Mouse (Mus musculus) spleen, adult 2 months (tissue): ENCODE results near the gene Ppox. TPM values are rescaled to one million over a fixed set of nuclear protein-coding genes. Genes with fewer than 3 reads are reported as not detected.
A peak's percentile ranks its signal among the peaks of the same experiment; 100 is the strongest.

Experiments
- DNase-seq, 2 experiments: peaks; one replicate each; pipeline versions ENCODE4 v3.0.0 to v3.0.0-alpha.2; 2012 to 2021; ENCODE audit warnings: low spot score in 2 of 2, low read depth in 1 of 2
- H3K27ac ChIP-seq: fragments of 200-500 bp; 2 replicates; pipeline ENCODE4 v1.5.1; 2012; ENCODE audit warnings: low read length, inconsistent platforms; ENCODE audit not compliant: insufficient read depth
- H3K27me3 ChIP-seq: fragments of 200-500 bp; 2 replicates; pipeline ENCODE4 v1.6.1; 2012; ENCODE audit warnings: mild to moderate bottlenecking, moderate library complexity, low read length, inconsistent platforms; ENCODE audit not compliant: control insufficient read depth, insufficient read depth
- H3K36me3 ChIP-seq: fragments of 200-500 bp; 2 replicates; pipeline ENCODE4 v1.6.1; 2012; ENCODE audit warnings: mild to moderate bottlenecking, low read length, inconsistent platforms; ENCODE audit not compliant: control insufficient read depth, insufficient read depth
- H3K4me1 ChIP-seq: fragments of 200-500 bp; 2 replicates; pipeline ENCODE4 v1.6.1; 2011; ENCODE audit warnings: inconsistent platforms; ENCODE audit not compliant: control insufficient read depth, insufficient read depth, insufficient read length
- H3K4me3 ChIP-seq: fragments of 200-500 bp; 2 replicates; pipeline ENCODE4 v1.5.1; 2011; ENCODE audit warnings: mild to moderate bottlenecking, inconsistent platforms; ENCODE audit not compliant: insufficient read depth, insufficient read length; ENCODE audit errors: extremely low read depth
- CTCF ChIP-seq: fragments of 200-500 bp; IDR thresholded peaks from 2 replicates; pipeline ENCODE4 v1.5.1; 2011; ENCODE audit warnings: mild to moderate bottlenecking, inconsistent platforms; ENCODE audit not compliant: insufficient read depth, insufficient read length, insufficient replicate concordance; ENCODE audit errors: extremely low read depth
- POLR2A ChIP-seq: fragments of 200-500 bp; IDR thresholded peaks from 2 replicates; pipeline ENCODE4 v1.6.1; 2011; ENCODE audit warnings: low read depth, low read length, inconsistent platforms
- WGBS: fragments of 180-500 bp; shearing (Covaris S2); methylation state at CpG from one replicate; pipeline ENCODE4 v1.1.7; 2018; 5-methylcytosine and 5-hydroxymethylcytosine counted together
- polyA plus RNA-seq: library from polyadenylated mRNA; depleted of rRNA; stranded (reverse); fragments of >200 nt; gene quantifications from 2 replicates; pipeline ENCODE4 v1.2.3, GENCODE M21; 2012

The Ppox gene
- polyA plus RNA-seq, 1 experiment = 64.6 TPM

- Histone ChIP-seq H3K27ac (no peak overlapping the region), H3K4me1 (peaks cover 3% of the 10 kb centered on the region; the same call in 1 of the 2 replicates), H3K36me3 (no peaks in the 10 kb centered on the region), H3K27me3 (no peaks in the 10 kb centered on the region), H3K4me3 (no peak overlapping the region)
- DNase-seq = no peak
- TF ChIP-seq POLR2A (no peak), CTCF (no peak)
- 75% methylated on average over 3 of the region's 3 CpGs for WGBS
These were observed 17.2 kb upstream of the Ppox start for GRCm38 (mm10) chr1:171298226-171298625.

- 13% methylated on average over 3 of the region's 3 CpGs for WGBS
- H3K27ac ChIP-seq = peak overlapping the region; percentile 95
These were observed 14.0 kb upstream of the Ppox start for GRCm38 (mm10) chr1:171295063-171295402.

GRCm38 (mm10) chr1:171294298-171295062 lies 13.5 kb upstream of the Ppox start, which contains the start of gene Ufc1:
Gene Ufc1 (minus strand): TSS chr1:171295024.
- Histone ChIP-seq H3K36me3 (no peaks in the 10 kb centered on the region), H3K4me3 (peak within 1 kb of the TSS; percentile 97), H3K4me1 (peaks cover 3% of the 10 kb centered on the region; the same call in 1 of the 2 replicates), H3K27me3 (no peaks in the 10 kb centered on the region), H3K27ac (peak within 1 kb of the TSS; percentile 95)
- peak; percentile 74 to 78 for DNase-seq
- under 1% methylated on average over 42 of the region's 42 CpGs for WGBS
- no peak for TF ChIP-seq CTCF
- peak; percentile 53; the same call in 1 of the 2 replicates for TF ChIP-seq POLR2A

More at GRCm38 (mm10) chr1:171295063-171295402, 14.0 kb upstream of the Ppox start:
- no peak for TF ChIP-seq CTCF
- TF ChIP-seq POLR2A = no peak
- peaks cover 3% of the 10 kb centered on the region; the same call in 1 of the 2 replicates for H3K4me1 ChIP-seq
- no peak for DNase-seq
- peak overlapping the region; percentile 97 for H3K4me3 ChIP-seq
- no peaks in the 10 kb centered on the region for H3K36me3 ChIP-seq
- no peaks in the 10 kb centered on the region for H3K27me3 ChIP-seq

- WGBS = 45% methylated on average over 5 of the region's 5 CpGs
- Histone ChIP-seq H3K36me3 (peaks cover 3% of the 10 kb centered on the region), H3K4me1 (peaks cover 3% of the 10 kb centered on the region; the same call in 1 of the 2 replicates), H3K4me3 (peak overlapping the region; percentile 97), H3K27ac (peak overlapping the region; percentile 95; the same call in 1 of the 2 replicates), H3K27me3 (no peaks in the 10 kb centered on the region)
- DNase-seq = no peak
- no peak for TF ChIP-seq POLR2A
- TF ChIP-seq CTCF = no peak
These were observed 12.9 kb upstream of the Ppox start for GRCm38 (mm10) chr1:171293906-171294297.

- DNase-seq = no peak
- Histone ChIP-seq H3K4me1 (peaks cover 3% of the 10 kb centered on the region; the same call in 1 of the 2 replicates), H3K27ac (no peak overlapping the region), H3K36me3 (peaks cover 3% of the 10 kb centered on the region), H3K27me3 (no peaks in the 10 kb centered on the region), H3K4me3 (no peak overlapping the region)
- 89% methylated on average over 3 of the region's 3 CpGs for WGBS
- no peak for TF ChIP-seq CTCF
- no peak for TF ChIP-seq POLR2A
These were observed 12.4 kb upstream of the Ppox start for GRCm38 (mm10) chr1:171293351-171293750.

GRCm38 (mm10) chr1:171288328-171288727 lies 7.3 kb upstream of the Ppox start:
- Histone ChIP-seq H3K4me3 (no peak overlapping the region), H3K27ac (no peak overlapping the region), H3K36me3 (peaks cover 3% of the 10 kb centered on the region), H3K27me3 (no peaks in the 10 kb centered on the region), H3K4me1 (peaks cover 7% of the 10 kb centered on the region)
- 67% methylated on average over 4 of the region's 4 CpGs for WGBS
- DNase-seq = no peak
- TF ChIP-seq CTCF (no peak), POLR2A (no peak)

GRCm38 (mm10) chr1:171287136-171288081 lies 6.4 kb upstream of the Ppox start, which contains the start of gene Usp21:
Gene Usp21 (minus strand): TSS chr1:171287991.
- Histone ChIP-seq H3K27me3 (no peaks in the 10 kb centered on the region), H3K4me1 (peaks cover 7% of the 10 kb centered on the region), H3K4me3 (peak within 1 kb of the TSS; percentile 87), H3K36me3 (peaks cover 3% of the 10 kb centered on the region), H3K27ac (peak within 1 kb of the TSS; percentile 60)
- WGBS = 2% methylated on average over 48 of the region's 49 CpGs
- TF ChIP-seq POLR2A (peak; percentile 68), CTCF (no peak)
- DNase-seq = peak; percentile 82 to 93
